In the genomic region with DNA sequence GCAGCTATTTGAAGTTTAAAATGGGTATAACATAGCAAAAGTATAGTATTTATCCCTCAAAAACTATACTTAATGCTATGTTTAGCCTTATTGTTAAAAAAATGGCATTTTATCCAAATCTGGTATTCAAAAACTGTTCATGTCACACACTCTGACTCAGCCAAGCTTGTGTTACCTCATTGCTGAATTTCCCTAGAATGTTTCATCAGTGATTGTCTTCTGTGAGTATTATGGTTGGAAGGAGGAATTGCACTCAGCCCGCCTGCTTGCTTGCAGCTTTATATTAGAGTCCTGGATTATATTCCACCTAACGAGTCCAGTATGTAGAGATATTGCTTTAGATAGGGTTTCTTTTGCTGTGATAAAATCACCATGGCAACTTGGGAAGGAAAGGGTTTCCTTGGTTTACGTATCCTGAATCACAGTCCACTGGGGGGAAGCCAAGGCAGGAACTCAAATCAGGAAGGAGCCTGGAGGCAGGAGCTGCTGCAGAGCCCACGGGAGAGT, we compare ENCODE assay signal across 16 mouse cellular contexts.
"Had no signal": no experiment of that assay in that cellular context is flagged by ENCODE, and none has a peak within 500 bp of the region (broad histone marks: within the 10 kb centered on the region; RNA-seq: fewer than 3 reads in every experiment).

No protein-coding gene starts in this region.

- H3K4me2 ChIP-seq: limb, embryonic 15.5 days; liver, embryonic 12.5 days; lung, embryonic 14.5 days; midbrain, embryonic 13.5 days; neural tube, embryonic 15.5 days had no signal

- H3K4me3 ChIP-seq: limb, embryonic 15.5 days; liver, embryonic 12.5 days; megakaryocyte, embryonic 14.5 days; midbrain, embryonic 13.5 days; neural tube, embryonic 15.5 days had no signal

- H3K36me3 ChIP-seq: limb, embryonic 15.5 days; liver, embryonic 12.5 days; midbrain, embryonic 13.5 days; neural tube, embryonic 15.5 days had no signal

- H3K9ac ChIP-seq: limb, embryonic 15.5 days; liver, embryonic 12.5 days; lung, embryonic 14.5 days; midbrain, embryonic 13.5 days; neural tube, embryonic 15.5 days had no signal

- H3K27me3 ChIP-seq: limb, embryonic 15.5 days; liver, embryonic 12.5 days; megakaryocyte, embryonic 14.5 days; midbrain, embryonic 13.5 days; neural tube, embryonic 15.5 days had no signal

- ATAC-seq: liver, embryonic 12.5 days; midbrain, embryonic 13.5 days had no signal

- H3K27ac ChIP-seq: limb, embryonic 15.5 days; liver, embryonic 12.5 days; midbrain, embryonic 13.5 days; neural tube, embryonic 15.5 days had no signal

- DNase-seq: kidney, adult 11 months; kidney, postnatal 10 days; kidney, postnatal 4 days; lung, embryonic 14.5 days; lung, postnatal 10 days; lung, postnatal 4 days; right cerebral cortex, adult 18-20 months; right cerebral cortex, postnatal 4 days; spleen, adult 18-20 months; thymus, adult 18-20 months; thymus, postnatal 14 days had no signal

- H3K9me3 ChIP-seq: limb, embryonic 15.5 days; liver, embryonic 12.5 days; megakaryocyte, embryonic 14.5 days; midbrain, embryonic 13.5 days; neural tube, embryonic 15.5 days had no signal
